Mouse (Mus musculus): ENCODE measurements around the gene B230217C12Rik. TPM values are rescaled to one million over a fixed set of nuclear protein-coding genes. Genes with fewer than 3 reads are reported as not detected.

B230217C12Rik gene
- polyA plus RNA-seq, 1 experiment from 2014 or later: 4.1 TPM

- H3K27ac ChIP-seq (ENCODE audit: low read length): 0 out of 2 replicates have a peak overlapping the region, but pooled peaks have one; percentile 51
- no peak overlapping the region for H3K4me2 ChIP-seq (ENCODE audit: low read depth, low read length)
- 39% methylated on average over 10 of the region's 10 CpGs for WGBS
- H3K9me3 ChIP-seq (ENCODE audit: control insufficient read depth, low read length): no peaks in the 10 kb centered on the region
- ATAC-seq: peak; percentile 19; the same call in 1 of the 2 replicates
- H3K9ac ChIP-seq (ENCODE audit: low read depth, low read length): no peak overlapping the region
- peaks cover 4% of the 10 kb centered on the region; the same call in 1 of the 2 replicates for H3K4me1 ChIP-seq (ENCODE audit: control insufficient read depth, insufficient read depth, low read length)
- H3K27me3 ChIP-seq (replicated peaks; ENCODE audit: control insufficient read depth, insufficient read depth, low read length): no peaks in the 10 kb centered on the region
- H3K36me3 ChIP-seq (ENCODE audit: control insufficient read depth, insufficient read depth, low read length): peaks cover 12% of the 10 kb centered on the region
- no peak overlapping the region for H3K4me3 ChIP-seq (ENCODE audit: low read length)
Observed at GRCm38 (mm10) chr11:97838779-97839440, 1.7 kb upstream of the B230217C12Rik start.

- no peak for ATAC-seq
- H3K9me3 ChIP-seq (ENCODE audit: control insufficient read depth, low read length): no peaks in the 10 kb centered on the region
- WGBS: 56% methylated on average over 11 of the region's 11 CpGs
- H3K4me3 ChIP-seq (ENCODE audit: low read length): no peak overlapping the region
- H3K4me1 ChIP-seq (ENCODE audit: control insufficient read depth, insufficient read depth, low read length): peaks cover 4% of the 10 kb centered on the region; the same call in 1 of the 2 replicates
- no peak overlapping the region for H3K4me2 ChIP-seq (ENCODE audit: low read depth, low read length)
- H3K9ac ChIP-seq (ENCODE audit: low read depth, low read length): no peak overlapping the region
- H3K36me3 ChIP-seq (ENCODE audit: control insufficient read depth, insufficient read depth, low read length): peaks cover 6% of the 10 kb centered on the region
- H3K27me3 ChIP-seq (replicated peaks; ENCODE audit: control insufficient read depth, insufficient read depth, low read length): no peaks in the 10 kb centered on the region
- H3K27ac ChIP-seq (ENCODE audit: low read length): 0 out of 2 replicates have a peak overlapping the region, but pooled peaks have one; percentile 51
Observed at GRCm38 (mm10) chr11:97839441-97840134, 992 bp upstream of the B230217C12Rik start.

DNA sequence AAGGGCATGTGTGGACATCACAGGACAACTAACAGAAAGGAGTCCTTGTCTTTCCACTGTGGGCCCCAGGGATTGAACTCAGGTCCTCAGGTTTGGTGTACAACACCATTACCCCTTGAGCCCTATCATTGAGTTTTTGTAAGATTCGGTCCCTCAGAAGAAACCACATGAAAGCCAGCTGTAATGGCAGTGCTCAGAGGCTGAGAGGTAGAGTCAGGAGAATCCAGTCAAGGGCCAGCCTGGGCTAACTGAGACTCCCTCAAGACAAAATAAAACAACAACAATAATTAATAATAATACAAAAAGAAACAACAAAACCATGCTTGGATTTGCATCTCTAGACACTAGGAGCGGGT, 467 bp upstream of the B230217C12Rik start:
- peak overlapping the region; percentile 25; the same call in 1 of the 2 replicates for H3K27ac ChIP-seq (ENCODE audit: low read length)
- ATAC-seq: no peak
- H3K4me2 ChIP-seq (ENCODE audit: low read depth, low read length): peak overlapping the region; percentile 59
- no peak overlapping the region for H3K4me3 ChIP-seq (ENCODE audit: low read length)
- no peaks in the 10 kb centered on the region for H3K27me3 ChIP-seq (replicated peaks; ENCODE audit: control insufficient read depth, insufficient read depth, low read length)
- H3K4me1 ChIP-seq (ENCODE audit: control insufficient read depth, insufficient read depth, low read length): peaks cover 4% of the 10 kb centered on the region; the same call in 1 of the 2 replicates
- WGBS: 70% methylated on average over 2 of the region's 2 CpGs
- no peaks in the 10 kb centered on the region for H3K9me3 ChIP-seq (ENCODE audit: control insufficient read depth, low read length)
- peaks cover 4% of the 10 kb centered on the region; the same call in 1 of the 2 replicates for H3K36me3 ChIP-seq (ENCODE audit: control insufficient read depth, insufficient read depth, low read length)
- H3K9ac ChIP-seq (ENCODE audit: low read depth, low read length): no peak overlapping the region

DNA sequence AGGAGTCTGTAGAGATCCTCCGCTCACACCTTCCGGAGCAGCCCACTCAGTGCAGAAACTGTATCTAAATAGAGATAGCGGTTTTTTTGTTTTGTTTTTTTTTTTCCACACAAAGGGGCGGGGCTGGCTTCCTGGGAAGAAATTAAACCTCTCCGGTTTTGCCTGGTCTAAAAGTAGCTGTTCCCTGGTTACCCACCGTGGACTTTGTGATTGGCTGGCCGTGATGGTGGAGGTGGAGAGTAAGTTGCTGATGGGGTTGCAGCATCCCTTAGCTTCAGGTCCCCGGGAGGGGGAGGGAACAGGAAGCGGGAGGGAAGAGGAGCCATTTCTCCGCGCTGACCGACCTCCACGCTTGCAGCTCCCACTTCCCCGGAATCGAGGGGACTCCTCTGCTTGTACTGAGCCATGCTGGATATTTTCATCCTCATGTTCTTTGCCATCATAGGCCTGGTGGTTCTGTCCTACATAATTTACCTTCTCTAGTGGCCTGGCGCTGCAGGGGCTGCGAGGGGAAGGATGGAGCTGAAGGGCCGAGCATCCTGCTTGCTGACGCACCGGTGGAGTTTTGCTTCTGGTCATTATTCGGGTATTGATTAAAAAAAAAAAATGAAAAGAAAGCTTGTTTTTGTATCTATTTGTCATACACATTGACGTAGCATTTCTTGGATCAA, 546 bp downstream of the B230217C12Rik start:
- WGBS: 5% methylated on average over 22 of the region's 22 CpGs

GRCm38 (mm10) chr11:97842001-97842400, 1.4 kb downstream of the B230217C12Rik start:
- Histone ChIP-seq H3K4me3 (ENCODE audit: low read length) (no peak overlapping the region), H3K9me3 (ENCODE audit: control insufficient read depth, low read length) (no peaks in the 10 kb centered on the region), H3K4me2 (ENCODE audit: low read depth, low read length) (peak overlapping the region; percentile 13; the same call in 1 of the 2 replicates), H3K36me3 (ENCODE audit: control insufficient read depth, insufficient read depth, low read length) (no peaks in the 10 kb centered on the region), H3K27ac (ENCODE audit: low read length) (no peak overlapping the region), H3K27me3 (replicated peaks; ENCODE audit: control insufficient read depth, insufficient read depth, low read length) (no peaks in the 10 kb centered on the region), H3K9ac (ENCODE audit: low read depth, low read length) (no peak overlapping the region), H3K4me1 (ENCODE audit: control insufficient read depth, insufficient read depth, low read length) (peaks cover 4% of the 10 kb centered on the region; the same call in 1 of the 2 replicates)
- ATAC-seq: no peak
- 58% methylated on average over 4 of the region's 4 CpGs for WGBS

More for the DNA sequence above, 546 bp downstream of the B230217C12Rik start:
- H3K36me3 ChIP-seq (ENCODE audit: control insufficient read depth, insufficient read depth, low read length): no peaks in the 10 kb centered on the region
- ATAC-seq: peak; percentile 69
- H3K27me3 ChIP-seq (replicated peaks; ENCODE audit: control insufficient read depth, insufficient read depth, low read length): no peaks in the 10 kb centered on the region
- peak overlapping the region; percentile 50 for H3K4me3 ChIP-seq (ENCODE audit: low read length)
- peak overlapping the region; percentile 66 for H3K9ac ChIP-seq (ENCODE audit: low read depth, low read length)
- H3K4me1 ChIP-seq (ENCODE audit: control insufficient read depth, insufficient read depth, low read length): peaks cover 4% of the 10 kb centered on the region; the same call in 1 of the 2 replicates
- peak overlapping the region; percentile 65 for H3K27ac ChIP-seq (ENCODE audit: low read length)
- H3K4me2 ChIP-seq (ENCODE audit: low read depth, low read length): peak overlapping the region; percentile 59
- no peaks in the 10 kb centered on the region for H3K9me3 ChIP-seq (ENCODE audit: control insufficient read depth, low read length)

- peak; percentile 97 for ATAC-seq
- H3K36me3 ChIP-seq (ENCODE audit: control insufficient read depth, insufficient read depth, low read length): no peaks in the 10 kb centered on the region
- no peak overlapping the region for H3K4me2 ChIP-seq (ENCODE audit: low read depth, low read length)
- 26% methylated on average over 6 of the region's 6 CpGs for WGBS
- peak overlapping the region; percentile 20; the same call in 1 of the 2 replicates for H3K27ac ChIP-seq (ENCODE audit: low read length)
- H3K9me3 ChIP-seq (ENCODE audit: control insufficient read depth, low read length): no peaks in the 10 kb centered on the region
- no peak overlapping the region for H3K4me3 ChIP-seq (ENCODE audit: low read length)
- H3K4me1 ChIP-seq (ENCODE audit: control insufficient read depth, insufficient read depth, low read length): no peaks in the 10 kb centered on the region
- H3K9ac ChIP-seq (ENCODE audit: low read depth, low read length): no peak overlapping the region
- H3K27me3 ChIP-seq (replicated peaks; ENCODE audit: control insufficient read depth, insufficient read depth, low read length): no peaks in the 10 kb centered on the region
Observed at GRCm38 (mm10) chr11:97850367-97850766, 9.8 kb downstream of the B230217C12Rik start.

- no peak for ATAC-seq
- Histone ChIP-seq H3K4me2 (ENCODE audit: low read depth, low read length) (no peak overlapping the region), H3K9me3 (ENCODE audit: control insufficient read depth, low read length) (no peaks in the 10 kb centered on the region), H3K4me3 (ENCODE audit: low read length) (no peak overlapping the region), H3K4me1 (ENCODE audit: control insufficient read depth, insufficient read depth, low read length) (no peaks in the 10 kb centered on the region), H3K27ac (ENCODE audit: low read length) (no peak overlapping the region), H3K9ac (ENCODE audit: low read depth, low read length) (no peak overlapping the region), H3K36me3 (ENCODE audit: control insufficient read depth, insufficient read depth, low read length) (no peaks in the 10 kb centered on the region), H3K27me3 (replicated peaks; ENCODE audit: control insufficient read depth, insufficient read depth, low read length) (no peaks in the 10 kb centered on the region)
- WGBS: 90% methylated on average over 2 of the region's 2 CpGs
Observed at GRCm38 (mm10) chr11:97851601-97852000, 11.0 kb downstream of the B230217C12Rik start.

- Histone ChIP-seq H3K4me2 (ENCODE audit: low read depth, low read length) (no peak overlapping the region), H3K36me3 (ENCODE audit: control insufficient read depth, insufficient read depth, low read length) (no peaks in the 10 kb centered on the region), H3K9ac (ENCODE audit: low read depth, low read length) (no peak overlapping the region), H3K27ac (ENCODE audit: low read length) (no peak overlapping the region), H3K9me3 (ENCODE audit: control insufficient read depth, low read length) (no peaks in the 10 kb centered on the region), H3K4me1 (ENCODE audit: control insufficient read depth, insufficient read depth, low read length) (no peaks in the 10 kb centered on the region), H3K27me3 (replicated peaks; ENCODE audit: control insufficient read depth, insufficient read depth, low read length) (no peaks in the 10 kb centered on the region), H3K4me3 (ENCODE audit: low read length) (no peak overlapping the region)
- peak; percentile 43 for ATAC-seq
- WGBS: 76% methylated on average over 2 of the region's 2 CpGs
Observed at GRCm38 (mm10) chr11:97855473-97855872, 14.9 kb downstream of the B230217C12Rik start.

GRCm38 (mm10) chr11:97862148-97862547, 21.6 kb downstream of the B230217C12Rik start:
- no peaks in the 10 kb centered on the region for H3K36me3 ChIP-seq (ENCODE audit: control insufficient read depth, insufficient read depth, low read length)
- ATAC-seq: no peak

More at GRCm38 (mm10) chr11:97862148-97862547, 21.6 kb downstream of the B230217C12Rik start:
- Histone ChIP-seq H3K9ac (ENCODE audit: low read depth, low read length) (no peak overlapping the region), H3K4me2 (ENCODE audit: low read depth, low read length) (no peak overlapping the region), H3K4me1 (ENCODE audit: control insufficient read depth, insufficient read depth, low read length) (no peaks in the 10 kb centered on the region), H3K4me3 (ENCODE audit: low read length) (no peak overlapping the region), H3K9me3 (ENCODE audit: control insufficient read depth, low read length) (no peaks in the 10 kb centered on the region), H3K27me3 (replicated peaks; ENCODE audit: control insufficient read depth, insufficient read depth, low read length) (no peaks in the 10 kb centered on the region), H3K27ac (ENCODE audit: low read length) (no peak overlapping the region)
- WGBS: 50% methylated on average over 2 of the region's 2 CpGs
